Mouse (Mus musculus) megakaryocyte, adult 5-6 weeks (primary cell): Measurements from ENCODE around the gene Iqschfp. TPM values are rescaled to one million over a fixed set of nuclear protein-coding genes. Genes with fewer than 3 reads are reported as not detected.

Experiments
- ATAC-seq: 2 replicates; pipeline ENCODE4 v1.8.0; 2016; ENCODE audit warnings: mild to moderate bottlenecking, inconsistent platforms; ENCODE audit not compliant: poor library complexity, severe bottlenecking
- total RNA-seq, 2 experiments: library from RNA; stranded (forward) in 1 of 2; stranded (reverse) in 1 of 2; fragments of 153-499, 151-499 nt in 1 of 2; fragments of 221-1000, 200-1000 nt in 1 of 2; gene quantifications; 2 replicates each; pipeline versions ENCODE4 v1.2.3 to v1.2.4; 2015 to 2017

Gene Iqschfp
- total RNA-seq, 2 experiments from 2014 or later, result not detected

GRCm38 (mm10) chr3:68488316-68488715, 596.3 kb downstream of the Iqschfp start:
- ATAC-seq, result no peak

GRCm38 (mm10) chr3:68491516-68491915, 599.5 kb downstream of the Iqschfp start:
- no peak for ATAC-seq

- no peak for ATAC-seq
Observed at GRCm38 (mm10) chr3:68492066-68492465, 600.0 kb downstream of the Iqschfp start.

GRCm38 (mm10) chr3:68492513-68492912, 600.5 kb downstream of the Iqschfp start:
- no peak for ATAC-seq

GRCm38 (mm10) chr3:68493170-68493585, 601.1 kb downstream of the Iqschfp start:
- ATAC-seq, result peak; percentile 38; the same call in 1 of the 2 replicates

DNA sequence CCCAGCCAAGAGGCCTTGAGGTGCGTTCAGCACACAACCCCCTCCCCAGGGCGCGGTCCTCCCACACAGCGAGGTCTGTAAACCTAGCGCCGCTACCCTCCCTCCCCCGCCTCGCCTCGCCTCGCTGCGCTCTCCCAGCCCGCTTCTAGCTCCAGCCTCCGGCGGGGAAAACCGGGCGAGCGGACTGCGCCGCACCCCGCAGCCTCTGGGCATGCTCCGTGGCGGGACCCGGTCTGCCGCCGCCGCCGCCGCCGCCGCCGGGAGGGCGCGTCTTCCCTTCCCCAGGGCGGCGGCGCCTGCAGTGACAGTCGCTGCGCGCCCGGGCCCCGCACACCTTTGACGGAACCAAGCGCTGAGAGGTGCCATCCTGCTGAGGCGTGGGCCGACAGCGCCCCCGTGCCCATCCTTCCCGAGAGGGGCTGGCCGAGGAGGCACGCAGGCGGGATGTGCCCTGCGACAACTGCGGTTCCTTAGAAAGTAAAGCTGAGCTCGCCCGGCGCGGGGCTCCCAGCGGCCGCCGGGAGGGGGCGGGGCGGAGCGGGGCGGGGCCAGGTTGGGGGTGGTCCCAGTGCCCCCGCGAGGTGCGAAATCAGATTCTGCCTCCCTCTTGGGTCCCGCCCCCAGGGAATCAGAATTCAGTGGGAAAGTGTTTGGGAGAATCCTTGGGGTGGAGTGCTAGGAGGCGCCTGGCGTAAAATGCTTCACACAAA, 601.7 kb downstream of the Iqschfp start:
- peak; percentile 28 for ATAC-seq

DNA sequence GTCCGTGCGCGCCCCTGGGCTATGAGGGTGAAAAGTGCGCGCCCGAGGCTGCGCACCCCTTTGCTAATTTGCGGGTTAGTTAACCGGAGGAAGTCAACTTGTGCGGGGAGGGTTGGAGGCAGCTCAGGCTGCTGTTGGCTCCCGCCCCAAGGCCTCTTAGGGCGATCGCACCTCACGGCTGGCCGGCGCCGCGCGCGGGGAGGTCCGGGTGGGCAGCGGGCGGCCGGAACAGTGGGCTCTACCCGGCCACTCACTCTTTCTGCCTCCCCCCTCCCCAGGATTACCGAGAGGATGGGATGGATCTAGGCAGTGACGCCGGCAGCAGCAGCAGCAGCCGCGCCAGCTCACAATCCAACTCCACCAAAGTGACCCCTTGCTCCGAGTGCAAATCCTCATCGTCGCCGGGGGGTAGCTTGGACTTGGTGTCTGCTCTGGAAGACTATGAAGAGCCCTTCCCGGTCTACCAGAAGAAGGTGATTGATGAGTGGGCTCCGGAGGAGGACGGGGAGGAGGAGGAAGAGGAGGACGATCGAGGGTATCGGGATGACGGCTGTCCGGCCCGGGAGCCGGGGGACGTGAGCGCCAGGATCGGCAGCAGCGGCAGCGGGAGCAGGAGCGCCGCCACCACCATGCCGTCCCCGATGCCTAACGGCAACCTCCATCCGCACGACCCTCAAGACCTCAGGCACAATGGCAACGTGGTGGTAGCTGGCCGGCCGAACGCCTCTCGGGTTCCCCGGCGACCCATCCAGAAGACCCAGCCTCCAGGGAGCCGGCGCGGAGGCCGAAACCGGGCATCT, 602.5 kb downstream of the Iqschfp start:
- 0 out of 2 replicates have a peak, but pooled peaks have one; percentile 7 for ATAC-seq

DNA sequence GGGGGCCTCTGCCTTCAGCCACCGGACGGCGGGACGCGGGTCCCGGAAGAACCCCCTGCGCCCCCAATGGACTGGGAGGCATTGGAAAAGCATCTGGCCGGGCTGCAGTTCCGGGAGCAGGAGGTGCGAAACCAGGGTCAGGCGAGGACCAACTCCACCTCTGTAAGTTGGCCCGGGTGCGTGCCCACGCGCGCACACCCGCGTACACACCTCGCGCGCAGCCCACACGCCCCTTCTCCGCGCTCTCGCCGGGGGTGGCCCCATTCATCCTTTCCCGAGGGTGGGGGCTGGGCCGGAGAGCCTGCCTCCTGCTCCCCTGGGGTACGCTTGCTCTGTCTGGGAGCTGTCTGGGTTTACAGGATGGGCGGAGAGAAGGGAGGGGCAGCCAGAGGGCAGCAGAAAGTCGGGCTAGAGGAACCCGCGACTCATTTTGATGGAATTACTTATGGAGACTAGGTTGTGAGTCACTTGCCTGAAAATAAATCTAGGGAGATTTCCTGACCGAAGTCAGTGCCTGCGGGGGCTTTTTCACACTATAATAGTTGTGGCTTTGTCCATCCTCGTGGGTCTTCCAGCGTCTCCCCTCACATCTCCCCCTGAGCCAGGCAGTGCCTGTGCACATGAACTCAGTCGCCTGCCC, 603.2 kb downstream of the Iqschfp start:
- no peak for ATAC-seq

- ATAC-seq, result no peak
Observed at GRCm38 (mm10) chr3:68495736-68496242, 603.8 kb downstream of the Iqschfp start.

DNA sequence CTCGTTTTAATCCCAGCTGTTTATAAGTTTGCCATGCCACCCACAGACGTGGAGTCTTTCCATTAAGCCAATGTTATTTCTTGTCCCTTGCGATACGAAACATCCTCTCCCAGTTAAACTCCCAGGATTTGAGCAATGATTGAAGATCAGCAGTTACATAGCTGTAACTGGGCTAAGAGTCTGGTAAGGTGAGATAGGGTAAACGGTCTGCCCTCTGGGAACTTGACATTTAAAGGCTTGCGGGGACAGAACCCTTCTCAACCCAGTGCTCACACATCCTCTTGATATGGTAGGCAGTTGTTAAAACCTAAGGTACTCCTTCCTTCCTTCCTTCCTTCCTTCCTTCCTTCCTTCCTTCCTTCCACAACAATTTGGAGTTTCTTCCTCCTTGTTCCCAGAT, 604.5 kb downstream of the Iqschfp start:
- no peak for ATAC-seq

GRCm38 (mm10) chr3:68499532-68500152, 607.6 kb downstream of the Iqschfp start:
- ATAC-seq, result no peak

DNA sequence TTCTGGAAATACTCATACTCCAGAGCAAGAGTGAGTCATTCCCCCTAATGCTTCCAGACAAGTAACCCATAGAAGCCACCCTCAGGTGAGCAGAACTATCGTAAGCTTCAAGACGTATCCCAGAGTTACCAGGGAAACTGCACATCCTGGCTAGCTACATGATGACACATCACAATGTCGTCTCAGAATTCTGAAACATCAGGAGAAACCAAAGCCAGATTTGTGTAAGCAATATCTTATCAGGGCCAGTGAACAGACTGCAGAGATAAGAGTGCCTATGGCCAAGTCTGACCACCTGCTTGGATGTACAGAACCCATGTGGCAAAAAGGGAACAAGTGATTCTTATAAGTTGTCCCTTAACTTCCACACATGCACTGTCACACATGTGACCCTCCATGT, 612.8 kb downstream of the Iqschfp start:
- no peak for ATAC-seq

- ATAC-seq, result no peak
Observed at GRCm38 (mm10) chr3:68506769-68507318, 614.8 kb downstream of the Iqschfp start.

- ATAC-seq, result no peak
Observed at GRCm38 (mm10) chr3:68508629-68509028, 616.6 kb downstream of the Iqschfp start.

DNA sequence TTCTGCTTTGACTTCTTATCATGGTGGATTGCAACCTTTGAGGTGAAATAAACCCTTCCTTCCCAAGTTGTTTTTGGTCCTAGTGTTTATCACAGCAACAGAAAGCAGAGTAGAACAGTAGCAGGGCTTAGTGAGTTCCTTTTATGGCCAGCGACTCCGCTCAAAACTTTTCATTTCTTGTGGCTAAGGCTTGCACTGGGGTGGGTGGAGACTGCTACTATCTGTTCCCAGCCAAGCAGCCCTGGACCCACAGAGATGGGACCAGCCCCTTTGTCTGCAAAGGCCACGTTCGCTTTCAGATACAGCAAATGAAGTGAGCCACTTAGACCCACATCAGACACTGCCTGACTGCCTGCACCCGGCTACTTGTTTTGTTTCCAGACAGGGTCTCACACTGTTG, 618.8 kb downstream of the Iqschfp start:
- ATAC-seq, result 0 out of 2 replicates have a peak, but pooled peaks have one; percentile 38

DNA sequence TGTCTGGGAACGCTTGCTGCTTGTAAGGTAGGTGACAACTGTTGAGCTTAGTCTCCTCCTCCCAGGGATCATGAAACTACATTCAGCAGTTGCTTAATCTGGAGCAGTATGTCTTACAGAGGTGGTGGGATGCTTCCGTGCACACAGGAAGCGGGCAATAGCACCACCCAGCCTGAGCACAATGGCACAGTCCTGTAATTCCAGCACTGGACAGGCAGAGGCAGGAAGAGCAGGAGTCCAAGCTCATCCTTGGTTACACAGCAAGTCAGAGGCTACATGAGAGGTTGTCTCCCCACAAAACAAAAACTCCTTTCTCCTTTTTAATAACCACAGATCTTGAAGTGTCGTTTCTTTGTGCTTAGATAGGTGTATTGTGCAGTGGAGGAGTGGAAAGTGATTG, 619.7 kb downstream of the Iqschfp start:
- ATAC-seq, result no peak

DNA sequence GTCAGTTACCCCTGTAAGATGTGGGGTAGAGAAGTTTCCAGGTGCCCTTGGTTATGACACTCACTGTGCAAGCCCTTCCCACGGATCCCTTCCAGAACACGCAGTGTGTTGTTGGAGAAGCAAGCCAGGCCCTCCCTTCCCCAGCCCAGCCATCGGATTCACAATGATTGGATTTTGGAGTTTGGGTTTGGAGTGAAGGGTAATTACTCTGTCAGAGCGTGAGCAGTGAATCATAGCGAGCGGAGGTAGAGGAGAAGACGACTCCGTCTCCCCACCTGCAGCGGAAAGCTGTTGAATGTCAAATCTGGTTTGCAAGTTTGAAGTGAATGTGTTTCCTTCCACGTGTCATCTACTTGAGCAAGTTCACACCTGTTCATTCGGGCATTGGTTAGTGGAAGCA, 620.3 kb downstream of the Iqschfp start:
- ATAC-seq, result no peak

GRCm38 (mm10) chr3:68513340-68514119, 621.5 kb downstream of the Iqschfp start:
- no peak for ATAC-seq

GRCm38 (mm10) chr3:68514120-68514497, 622.1 kb downstream of the Iqschfp start:
- no peak for ATAC-seq

DNA sequence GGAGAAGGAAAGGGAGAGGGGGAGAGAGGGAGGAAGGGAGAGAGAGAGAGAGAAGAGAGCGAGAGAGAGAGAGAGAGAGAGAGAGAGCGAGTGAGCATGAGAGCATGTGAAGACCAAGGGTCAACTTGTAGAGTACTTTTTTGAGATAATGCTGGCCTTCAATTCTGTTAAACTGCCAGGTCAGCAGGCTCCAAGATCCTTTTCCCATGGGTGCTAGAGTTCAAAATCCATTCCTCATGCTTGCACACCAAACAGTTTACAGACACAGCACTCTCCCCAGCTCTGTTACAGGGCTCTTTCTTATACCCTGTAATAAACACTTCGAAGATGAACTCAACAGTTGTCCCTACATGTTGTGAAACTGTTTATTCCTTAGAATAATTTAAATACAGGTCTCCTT, 622.7 kb downstream of the Iqschfp start:
- ATAC-seq, result no peak
